18 mouse cellular contexts compared by ENCODE assay signal in the genomic region with DNA sequence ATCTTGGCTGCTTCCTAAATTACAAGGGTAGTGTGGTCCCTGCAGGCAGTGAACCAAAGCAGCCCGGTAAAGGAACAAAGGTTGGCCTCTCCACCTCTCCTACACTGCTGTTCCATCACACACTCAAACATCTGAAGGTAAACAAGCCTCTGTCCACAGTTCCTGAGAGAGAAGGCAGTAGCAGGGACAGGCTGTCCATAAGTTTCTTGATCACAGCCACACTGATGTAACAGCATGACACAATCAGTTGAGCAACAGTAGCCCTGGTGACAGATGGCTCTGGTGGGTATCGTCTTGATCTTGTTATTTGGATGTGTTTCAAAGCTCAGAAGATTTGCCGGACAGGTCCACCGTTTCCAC. TPM values are rescaled to one million over a fixed set of nuclear protein-coding genes. Genes with fewer than 3 reads are reported as not detected.
A peak's percentile ranks its signal among the peaks of the same experiment; 100 is the strongest.
DNase-seq lines count a peak whose midpoint lies in the region; ATAC-seq and TF ChIP-seq lines count a peak whose summit lies in the region.
"Had no signal": no experiment of that assay in that cellular context is flagged by ENCODE, and none has a peak within 500 bp of the region (broad histone marks: within the 10 kb centered on the region; RNA-seq: fewer than 3 reads in every experiment).

No protein-coding gene starts in this region.

- WGBS in hindbrain, postnatal 0 days, result 59% methylated on average over 4 of the region's 4 CpGs
- WGBS in hindbrain, embryonic 12.5 days, result 84% methylated on average over 4 of the region's 4 CpGs
- 14% methylated on average over 4 of the region's 4 CpGs for WGBS in liver, embryonic 14.5 days (ENCODE audit: insufficient replicate concordance)

- ATAC-seq in hindbrain, postnatal 0 days, result 0 out of 2 replicates have a peak, but pooled peaks have one; percentile 38
- no peak for ATAC-seq in hindbrain, embryonic 12.5 days (ENCODE audit: low FRiP score)
- peak; percentile 92 for ATAC-seq in granulocyte monocyte progenitor cell, adult 5-6 weeks (replicated peaks; ENCODE audit: poor library complexity, severe bottlenecking)
- peak; percentile 77 for ATAC-seq in liver, embryonic 14.5 days (ENCODE audit: insufficient read depth)
- ATAC-seq: forebrain, embryonic 16.5 days had no signal

- peak; percentile 23 for DNase-seq in hindbrain, postnatal 0 days (ENCODE audit: low spot score)
- DNase-seq in MN1 (ENCODE audit: low spot score), result peak; percentile 48
- peak in 1 of 3 experiments; percentile 45 for DNase-seq in liver, embryonic 14.5 days (ENCODE audit: low read depth in 3 of 3, low spot score in 3 of 3)
- no peak for DNase-seq in frontal cortex, postnatal 14 days (ENCODE audit: low spot score in 2 of 2)
- no peak for DNase-seq in lung, postnatal 10 days
- DNase-seq in urinary bladder, postnatal 36 days (ENCODE audit: low spot score in 2 of 2), result no peak
- DNase-seq: cerebellum, adult 9-11 months; right cerebral cortex, postnatal 4 days had no signal

- no peaks in the 10 kb centered on the region for H3K36me3 ChIP-seq in hindbrain, postnatal 0 days (ENCODE audit: insufficient read depth, low read length)
- no peaks in the 10 kb centered on the region for H3K36me3 ChIP-seq in hindbrain, embryonic 12.5 days
- no peaks in the 10 kb centered on the region for H3K36me3 ChIP-seq in liver, embryonic 14.5 days (replicated peaks; ENCODE audit: control insufficient read depth, insufficient read depth, low read depth)
- H3K36me3 ChIP-seq: embryonic facial prominence, embryonic 13.5 days; heart, embryonic 12.5 days; hindbrain, embryonic 10.5 days; lung, embryonic 15.5 days had no signal

- no peak overlapping the region for H3K4me3 ChIP-seq in hindbrain, postnatal 0 days (ENCODE audit: low read length)
- H3K4me3 ChIP-seq in hindbrain, embryonic 12.5 days, result no peak overlapping the region
- H3K4me3 ChIP-seq in liver, embryonic 14.5 days (ENCODE audit: insufficient read depth in 1 of 2, low read depth in 2 of 2, low read length in 2 of 2), result peak overlapping the region in 1 of 2 experiments; percentile 21; a peak in 1 of 4 replicates
- H3K4me3 ChIP-seq: embryonic facial prominence, embryonic 13.5 days; heart, embryonic 12.5 days; hindbrain, embryonic 10.5 days; lung, embryonic 15.5 days had no signal

- TF ChIP-seq CTCF in hindbrain, postnatal 0 days (IDR thresholded peaks at IDR 0.05; ENCODE audit: low read depth), result no peak
- no peak for TF ChIP-seq CTCF in liver, embryonic 14.5 days (IDR thresholded peaks at IDR 0.05; ENCODE audit: low read depth)

- no peak overlapping the region for H3K27ac ChIP-seq in hindbrain, postnatal 0 days
- H3K27ac ChIP-seq in hindbrain, embryonic 12.5 days, result no peak overlapping the region
- peak overlapping the region; percentile 90 for H3K27ac ChIP-seq in liver, embryonic 14.5 days
- H3K27ac ChIP-seq: embryonic facial prominence, embryonic 13.5 days; hindbrain, embryonic 10.5 days; lung, embryonic 15.5 days had no signal

- no peaks in the 10 kb centered on the region for H3K4me1 ChIP-seq in hindbrain, postnatal 0 days (ENCODE audit: insufficient read depth, low read length)
- H3K4me1 ChIP-seq in hindbrain, embryonic 12.5 days, result no peaks in the 10 kb centered on the region
- H3K4me1 ChIP-seq in liver, embryonic 14.5 days (replicated peaks; ENCODE audit: control insufficient read depth in 2 of 2, insufficient read depth in 2 of 2, low read length in 1 of 2), result peaks cover 14 to 18% of the 10 kb centered on the region in 2 experiments
- H3K4me1 ChIP-seq: embryonic facial prominence, embryonic 13.5 days; heart, embryonic 12.5 days; hindbrain, embryonic 10.5 days; lung, embryonic 15.5 days had no signal

- peak; percentile 47 for TF ChIP-seq EP300 in liver, embryonic 14.5 days (IDR thresholded peaks at IDR 0.05; ENCODE audit: low read depth)

- no peaks in the 10 kb centered on the region for H3K27me3 ChIP-seq in hindbrain, postnatal 0 days (ENCODE audit: insufficient read depth, low read length)
- H3K27me3 ChIP-seq in hindbrain, embryonic 12.5 days, result no peaks in the 10 kb centered on the region
- H3K27me3 ChIP-seq in liver, embryonic 14.5 days (ENCODE audit: control insufficient read depth, insufficient read depth, low read length), result no peaks in the 10 kb centered on the region
- H3K27me3 ChIP-seq: embryonic facial prominence, embryonic 13.5 days; heart, embryonic 12.5 days; lung, embryonic 15.5 days had no signal

- no peak overlapping the region for H3K4me2 ChIP-seq in hindbrain, postnatal 0 days (ENCODE audit: low read depth, low read length)
- H3K4me2 ChIP-seq in hindbrain, embryonic 12.5 days (replicated peaks), result no peak overlapping the region
- peak overlapping the region; percentile 55 for H3K4me2 ChIP-seq in liver, embryonic 14.5 days (ENCODE audit: low read depth)
- H3K4me2 ChIP-seq: embryonic facial prominence, embryonic 13.5 days; heart, embryonic 12.5 days; lung, embryonic 15.5 days had no signal

- no peak overlapping the region for H3K9ac ChIP-seq in hindbrain, postnatal 0 days (replicated peaks; ENCODE audit: low read length)
- H3K9ac ChIP-seq in hindbrain, embryonic 12.5 days, result no peak overlapping the region
- peak overlapping the region; percentile 53 for H3K9ac ChIP-seq in liver, embryonic 14.5 days (replicated peaks)
- H3K9ac ChIP-seq: embryonic facial prominence, embryonic 13.5 days; heart, embryonic 12.5 days; lung, embryonic 15.5 days had no signal

- H3K9me3 ChIP-seq in hindbrain, postnatal 0 days (ENCODE audit: low read length), result no peaks in the 10 kb centered on the region
- 0 out of 2 replicates have a peak, but pooled peaks cover 4% of the 10 kb centered on the region for H3K9me3 ChIP-seq in hindbrain, embryonic 12.5 days (replicated peaks)
- no peaks in the 10 kb centered on the region for H3K9me3 ChIP-seq in liver, embryonic 14.5 days (ENCODE audit: control insufficient read depth, low read length)
- H3K9me3 ChIP-seq: lung, embryonic 15.5 days had no signal

RNA-seq across cellular contexts. Expression of a gene that starts 28.9 kb away (rescaled TPM):
- 2.4 and 2.8 TPM in 2 replicates for total RNA-seq in hindbrain, postnatal 0 days (2014; rRNA removed)
- 0.69 and 1.4 TPM in 2 replicates for polyA plus RNA-seq in hindbrain, postnatal 0 days (2015; fragmentation: Nextera tagmentation; extraction: Ambion mirVana)
- 3.7 and 6.0 TPM in 2 replicates for polyA plus RNA-seq in hindbrain, embryonic 12.5 days (2016; fragmentation: Nextera tagmentation; extraction: Ambion mirVana)
- total RNA-seq in granulocyte monocyte progenitor cell, adult 5-6 weeks (2014; fragmentation: Nextera tagmentation), result 0.99 TPM in 1 of 2 replicates, not detected in the other
- total RNA-seq in granulocyte monocyte progenitor cell, adult 5-6 weeks (2017), result not detected in 2 replicates
- 0.11 and 0.16 TPM in 2 replicates for polyA plus RNA-seq in liver, embryonic 14.5 days (2012; rRNA removed)
- 0.10 TPM in 1 of 2 replicates, not detected in the other for polyA plus RNA-seq in liver, embryonic 14.5 days (2014; fragmentation: Nextera tagmentation; extraction: Ambion mirVana)

RNA-seq across cellular contexts. Expression of a gene that starts 40.5 kb away (rescaled TPM):
- not detected in 2 replicates for total RNA-seq in hindbrain, postnatal 0 days (2014; rRNA removed)
- not detected in 2 replicates for polyA plus RNA-seq in hindbrain, postnatal 0 days (2015; fragmentation: Nextera tagmentation; extraction: Ambion mirVana)
- not detected in 2 replicates for polyA plus RNA-seq in hindbrain, embryonic 12.5 days (2016; fragmentation: Nextera tagmentation; extraction: Ambion mirVana)
- total RNA-seq in granulocyte monocyte progenitor cell, adult 5-6 weeks (2014; fragmentation: Nextera tagmentation), result not detected in 2 replicates
- total RNA-seq in granulocyte monocyte progenitor cell, adult 5-6 weeks (2017), result not detected in 2 replicates
- 28.7 and 29.2 TPM in 2 replicates for polyA plus RNA-seq in liver, embryonic 14.5 days (2012; rRNA removed)
- polyA plus RNA-seq in liver, embryonic 14.5 days (2014; fragmentation: Nextera tagmentation; extraction: Ambion mirVana), result 26.7 and 37.0 TPM in 2 replicates
- total RNA-seq: left cerebral cortex, postnatal 14 days; neutrophil, adult 5-6 weeks had no signal
- polyA plus RNA-seq: brain, embryonic 14.5 days; embryonic facial prominence, embryonic 13.5 days; forebrain, embryonic 16.5 days; heart, embryonic 12.5 days; hindbrain, embryonic 10.5 days; lung, embryonic 15.5 days had no signal

RNA-seq across cellular contexts. Expression of a gene that starts 53.8 kb away (rescaled TPM):
- 28.5 and 30.8 TPM in 2 replicates for total RNA-seq in hindbrain, postnatal 0 days (2014; rRNA removed)
- polyA plus RNA-seq in hindbrain, postnatal 0 days (2015; fragmentation: Nextera tagmentation; extraction: Ambion mirVana), result 86.1 and 87.2 TPM in 2 replicates
- 70.2 and 74.6 TPM in 2 replicates for polyA plus RNA-seq in hindbrain, embryonic 12.5 days (2016; fragmentation: Nextera tagmentation; extraction: Ambion mirVana)
- total RNA-seq in granulocyte monocyte progenitor cell, adult 5-6 weeks (2014; fragmentation: Nextera tagmentation), result 26.5 and 45.9 TPM in 2 replicates
- 15.5 and 25.2 TPM in 2 replicates for total RNA-seq in granulocyte monocyte progenitor cell, adult 5-6 weeks (2017)
- 17.4 and 26.6 TPM in 2 replicates for polyA plus RNA-seq in liver, embryonic 14.5 days (2012; rRNA removed)
- polyA plus RNA-seq in liver, embryonic 14.5 days (2014; fragmentation: Nextera tagmentation; extraction: Ambion mirVana), result 51.4 and 55.1 TPM in 2 replicates

Comparison
In these comparisons a context has a peak if more than half of its experiments do, and no peak if none do; other contexts are left out.
1. DNase-seq: peak in hindbrain, postnatal 0 days (single experiment) and MN1 (single experiment); none in frontal cortex, postnatal 14 days (0 of 2), lung, postnatal 10 days (single experiment) and urinary bladder, postnatal 36 days (0 of 2).
2. RNA of a gene that starts 40.5 kb away (polyA plus RNA-seq): 26.7 to 37.0 TPM in liver, embryonic 14.5 days; not detected in hindbrain, postnatal 0 days and not detected in hindbrain, embryonic 12.5 days; every median in the first group is over 10 times any median in the second.